Mouse (Mus musculus) lung, postnatal 0 days (tissue): ENCODE measurements around the gene Dph5.

Experiments used
- CTCF ChIP-seq: IDR thresholded peaks from 2 replicates; pipeline ENCODE4 v1.5.1; 2016; ENCODE audit warnings: antibody characterized with exemption, mild to moderate bottlenecking
- EP300 ChIP-seq: IDR thresholded peaks from 2 replicates; pipeline ENCODE4 v1.6.1; 2016; ENCODE audit warnings: antibody characterized with exemption, mild to moderate bottlenecking, control low read depth

- TF ChIP-seq CTCF (no peak), EP300 (no peak)
These were observed 45.9 kb downstream of the Dph5 start for GRCm38 (mm10) chr3:115933293-115934186.
